Comparison of ENCODE assay signal across 13 mouse cellular contexts in genomic region chr12:24747297-24747696, GRCm38 (mm10). TPM values are rescaled to one million over a fixed set of nuclear protein-coding genes. Genes with fewer than 3 reads are reported as not detected.
DNase-seq lines count a peak whose midpoint lies in the region; ATAC-seq and TF ChIP-seq lines count a peak whose summit lies in the region.
"Had no signal": no experiment of that assay in that cellular context is flagged by ENCODE, and none has a peak within 500 bp of the region (broad histone marks: within the 10 kb centered on the region; RNA-seq: fewer than 3 reads in every experiment).

No protein-coding gene starts in this region.

- no peak for TF ChIP-seq EP300 in stomach, postnatal 0 days (optimal IDR thresholded peaks at IDR 0.05)

- TF ChIP-seq CTCF in stomach, postnatal 0 days (IDR thresholded peaks at IDR 0.05; ENCODE audit: low read depth) = no peak

- DNase-seq in hindbrain, embryonic 14.5 days (ENCODE audit: low spot score) = no peak
- DNase-seq in hindbrain, embryonic 11.5 days (ENCODE audit: low spot score) = no peak
- DNase-seq in stomach, postnatal 0 days (ENCODE audit: low spot score) = no peak
- DNase-seq in limb, embryonic 11.5 days (ENCODE audit: low spot score) = no peak
- no peak for DNase-seq in right cerebral cortex, postnatal 4 days
- DNase-seq: adrenal gland, adult 8-10 months; cerebellum, adult 9-11 months; embryo, embryonic 11 days; left cerebral cortex, postnatal 4 days; thymus, postnatal 14 days had no signal

- ATAC-seq in hindbrain, embryonic 14.5 days (ENCODE audit: low FRiP score) = no peak
- ATAC-seq in hindbrain, embryonic 11.5 days (ENCODE audit: low FRiP score) = no peak
- no peak for ATAC-seq in stomach, embryonic 14.5 days (ENCODE audit: insufficient number of reproducible peaks, insufficient read depth, low FRiP score, low read depth)
- no peak for ATAC-seq in stomach, postnatal 0 days (ENCODE audit: low FRiP score, low TSS enrichment)
- ATAC-seq in limb, embryonic 11.5 days (ENCODE audit: insufficient number of reproducible peaks, low FRiP score, low TSS enrichment, low read depth) = no peak
- ATAC-seq in megakaryocyte progenitor cell, adult 5-6 weeks (replicated peaks; ENCODE audit: poor library complexity) = no peak

- H3K4me1 ChIP-seq in hindbrain, embryonic 14.5 days (replicated peaks; ENCODE audit: control insufficient read depth, insufficient read depth, low read length) = peaks cover 15% of the 10 kb centered on the region; the same call in 1 of the 2 replicates
- H3K4me1 ChIP-seq in hindbrain, embryonic 11.5 days (replicated peaks; ENCODE audit: control insufficient read depth, insufficient read depth, low read length) = no peaks in the 10 kb centered on the region
- H3K4me1 ChIP-seq in stomach, embryonic 14.5 days (ENCODE audit: control insufficient read depth, insufficient read depth, low read length) = no peaks in the 10 kb centered on the region
- no peaks in the 10 kb centered on the region for H3K4me1 ChIP-seq in stomach, postnatal 0 days (replicated peaks; ENCODE audit: control insufficient read depth, insufficient read depth)
- no peaks in the 10 kb centered on the region for H3K4me1 ChIP-seq in limb, embryonic 11.5 days (ENCODE audit: control insufficient read depth, insufficient read depth, low read length)

- no peaks in the 10 kb centered on the region for H3K9me3 ChIP-seq in hindbrain, embryonic 14.5 days (ENCODE audit: control insufficient read depth, low read length)
- no peaks in the 10 kb centered on the region for H3K9me3 ChIP-seq in hindbrain, embryonic 11.5 days (ENCODE audit: control insufficient read depth, low read length)
- no peaks in the 10 kb centered on the region for H3K9me3 ChIP-seq in stomach, embryonic 14.5 days (ENCODE audit: control insufficient read depth, low read depth, low read length)
- no peaks in the 10 kb centered on the region for H3K9me3 ChIP-seq in stomach, postnatal 0 days (ENCODE audit: control insufficient read depth, low read length)
- no peaks in the 10 kb centered on the region for H3K9me3 ChIP-seq in limb, embryonic 11.5 days (ENCODE audit: control insufficient read depth, low read length)
- H3K9me3 ChIP-seq: G1E had no signal

- H3K36me3 ChIP-seq in hindbrain, embryonic 14.5 days (replicated peaks; ENCODE audit: control insufficient read depth, insufficient read depth) = no peaks in the 10 kb centered on the region
- no peaks in the 10 kb centered on the region for H3K36me3 ChIP-seq in hindbrain, embryonic 11.5 days (ENCODE audit: control insufficient read depth, insufficient read depth, low read length)
- no peaks in the 10 kb centered on the region for H3K36me3 ChIP-seq in stomach, embryonic 14.5 days (ENCODE audit: control insufficient read depth, insufficient read depth, low read length)
- no peaks in the 10 kb centered on the region for H3K36me3 ChIP-seq in stomach, postnatal 0 days (ENCODE audit: control insufficient read depth, insufficient read depth, low read length)
- no peaks in the 10 kb centered on the region for H3K36me3 ChIP-seq in limb, embryonic 11.5 days (ENCODE audit: control insufficient read depth, insufficient read depth, low read length)
- H3K36me3 ChIP-seq: G1E had no signal

- H3K4me2 ChIP-seq in hindbrain, embryonic 14.5 days (replicated peaks) = no peak overlapping the region
- H3K4me2 ChIP-seq in hindbrain, embryonic 11.5 days (replicated peaks; ENCODE audit: low read depth, low read length) = no peak overlapping the region
- H3K4me2 ChIP-seq in stomach, embryonic 14.5 days (replicated peaks; ENCODE audit: low read depth, low read length) = no peak overlapping the region
- H3K4me2 ChIP-seq in stomach, postnatal 0 days (replicated peaks; ENCODE audit: low read depth) = no peak overlapping the region
- no peak overlapping the region for H3K4me2 ChIP-seq in limb, embryonic 11.5 days (ENCODE audit: low read depth, severe bottlenecking)

- H3K4me3 ChIP-seq in hindbrain, embryonic 14.5 days (replicated peaks; ENCODE audit: low read length) = no peak overlapping the region
- no peak overlapping the region for H3K4me3 ChIP-seq in hindbrain, embryonic 11.5 days (ENCODE audit: low read depth, low read length)
- no peak overlapping the region for H3K4me3 ChIP-seq in stomach, embryonic 14.5 days (ENCODE audit: low read depth, low read length)
- H3K4me3 ChIP-seq in stomach, postnatal 0 days (ENCODE audit: low read depth, low read length) = no peak overlapping the region
- no peak overlapping the region for H3K4me3 ChIP-seq in limb, embryonic 11.5 days (ENCODE audit: low read depth, low read length)

- no peaks in the 10 kb centered on the region for H3K27me3 ChIP-seq in hindbrain, embryonic 14.5 days (ENCODE audit: control insufficient read depth, insufficient read depth, low read length)
- H3K27me3 ChIP-seq in hindbrain, embryonic 11.5 days (ENCODE audit: control insufficient read depth, insufficient read depth, low read length) = no peaks in the 10 kb centered on the region
- H3K27me3 ChIP-seq in stomach, embryonic 14.5 days (ENCODE audit: control insufficient read depth, insufficient read depth, low read length) = no peaks in the 10 kb centered on the region
- H3K27me3 ChIP-seq in stomach, postnatal 0 days (ENCODE audit: control insufficient read depth, insufficient read depth, low read length) = no peaks in the 10 kb centered on the region
- no peaks in the 10 kb centered on the region for H3K27me3 ChIP-seq in limb, embryonic 11.5 days (ENCODE audit: control insufficient read depth, insufficient read depth, low read length)

- H3K9ac ChIP-seq in hindbrain, embryonic 14.5 days = no peak overlapping the region
- no peak overlapping the region for H3K9ac ChIP-seq in hindbrain, embryonic 11.5 days (ENCODE audit: low read depth, low read length)
- H3K9ac ChIP-seq in stomach, embryonic 14.5 days (replicated peaks; ENCODE audit: low read depth, low read length) = no peak overlapping the region
- H3K9ac ChIP-seq in stomach, postnatal 0 days (ENCODE audit: low read length) = no peak overlapping the region
- H3K9ac ChIP-seq in limb, embryonic 11.5 days (ENCODE audit: low read length) = 0 out of 2 replicates have a peak overlapping the region, but pooled peaks have one; percentile 4

- peak overlapping the region; percentile 71 for H3K27ac ChIP-seq in hindbrain, embryonic 14.5 days
- H3K27ac ChIP-seq in hindbrain, embryonic 11.5 days (ENCODE audit: low read depth, low read length) = no peak overlapping the region
- peak overlapping the region; percentile 39; the same call in 1 of the 2 replicates for H3K27ac ChIP-seq in stomach, embryonic 14.5 days (ENCODE audit: low read length)
- H3K27ac ChIP-seq in stomach, postnatal 0 days (replicated peaks) = no peak overlapping the region
- no peak overlapping the region for H3K27ac ChIP-seq in limb, embryonic 11.5 days (replicated peaks; ENCODE audit: low read depth, low read length)

- 53% methylated on average over 8 of the region's 8 CpGs for WGBS in hindbrain, embryonic 14.5 days
- 70% methylated on average over 8 of the region's 8 CpGs for WGBS in hindbrain, embryonic 11.5 days
- WGBS in stomach, embryonic 14.5 days = 47% methylated on average over 8 of the region's 8 CpGs
- 54% methylated on average over 8 of the region's 8 CpGs for WGBS in stomach, postnatal 0 days
- 77% methylated on average over 8 of the region's 8 CpGs for WGBS in limb, embryonic 11.5 days

RNA-seq across cellular contexts. Expression of gene Rrm2, which starts 39.3 kb away (rescaled TPM):
- polyA plus RNA-seq in hindbrain, embryonic 14.5 days (2014; fragmentation: Nextera tagmentation; extraction: Ambion mirVana) = 42.8 and 52.5 TPM in 2 replicates
- polyA plus RNA-seq in hindbrain, embryonic 11.5 days (2014; fragmentation: Nextera tagmentation; extraction: Ambion mirVana) = 335 and 391 TPM in 2 replicates
- 131 and 132 TPM in 2 replicates for polyA plus RNA-seq in stomach, embryonic 14.5 days (2014; fragmentation: Nextera tagmentation; extraction: Ambion mirVana)
- polyA plus RNA-seq in stomach, postnatal 0 days (2015; fragmentation: Nextera tagmentation; extraction: Ambion mirVana) = 38.0 and 41.2 TPM in 2 replicates
- 439 and 485 TPM in 2 replicates for polyA plus RNA-seq in limb, embryonic 11.5 days (2014; fragmentation: Nextera tagmentation; extraction: Ambion mirVana)
- total RNA-seq in megakaryocyte progenitor cell, adult 5-6 weeks (2015) = 176 and 181 TPM in 2 replicates
- total RNA-seq in megakaryocyte progenitor cell, adult 5-6 weeks (2017) = 149 and 153 TPM in 2 replicates

Comparison
In these comparisons a context has a peak if more than half of its experiments do, and no peak if none do; other contexts are left out.
1. H3K27ac ChIP-seq: peak in hindbrain, embryonic 14.5 days (single experiment) and stomach, embryonic 14.5 days (single experiment); none in hindbrain, embryonic 11.5 days (single experiment), stomach, postnatal 0 days (single experiment) and limb, embryonic 11.5 days (single experiment).